Mouse (Mus musculus) liver, postnatal 0 days (tissue): ENCODE data around the gene Necab3.

Experiments
- CTCF ChIP-seq: sonication (generic); IDR thresholded peaks from 2 replicates; pipeline ENCODE4 v1.5.1; 2016; ENCODE audit warnings: antibody characterized with exemption, low read depth
- EP300 ChIP-seq: IDR thresholded peaks from 2 replicates; pipeline ENCODE4 v1.6.1; 2016; ENCODE audit warnings: antibody characterized with exemption, low read depth, mild to moderate bottlenecking

DNA sequence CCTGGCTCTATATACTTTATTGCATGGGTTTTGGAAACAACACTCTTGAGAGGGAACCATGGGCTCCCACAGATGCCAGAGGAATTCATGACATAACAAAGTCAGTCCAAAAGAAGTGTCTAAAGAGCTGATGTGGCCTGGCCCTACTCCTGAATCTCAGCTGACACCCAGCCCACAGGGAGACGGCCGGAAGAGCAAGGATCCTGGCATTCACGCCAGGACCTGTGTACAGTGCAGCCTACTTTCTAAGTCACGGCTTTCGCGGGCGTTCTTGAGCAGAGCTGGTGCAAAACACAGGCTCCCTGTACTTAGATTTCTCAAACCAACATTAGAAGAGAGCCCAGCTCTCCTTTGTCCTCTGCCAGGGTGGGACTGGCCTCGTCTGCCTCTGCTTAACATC is 21.9 kb upstream of the Necab3 start:
- TF ChIP-seq CTCF, result no peak
- no peak for TF ChIP-seq EP300
